ENCODE assay signal across 7 mouse cellular contexts in the genomic region with DNA sequence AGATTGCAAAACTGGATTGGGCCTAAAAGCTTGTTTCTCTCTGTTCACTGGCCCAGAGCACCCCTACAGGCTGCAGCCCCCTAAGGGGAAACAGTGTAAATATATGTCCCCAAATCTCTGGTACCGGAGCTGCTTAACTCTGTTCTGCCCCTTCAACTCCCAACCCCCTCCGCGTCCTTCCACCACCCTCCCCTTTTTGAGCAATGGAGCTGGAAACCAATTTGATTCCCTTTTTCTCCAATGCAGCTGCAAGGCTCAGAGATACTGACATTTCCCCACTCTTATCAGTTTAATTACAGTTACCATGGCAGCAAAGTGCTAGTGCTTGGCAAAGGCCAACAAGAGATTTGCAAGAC.
DNase-seq lines count a peak whose midpoint lies in the region; ATAC-seq and TF ChIP-seq lines count a peak whose summit lies in the region.

No protein-coding gene starts in this region.

- no peak for TF ChIP-seq CTCF in lung, embryonic 14.5 days (IDR thresholded peaks at IDR 0.05; ENCODE audit: low read depth)

- no peaks in the 10 kb centered on the region for H3K36me3 ChIP-seq in lung, embryonic 14.5 days (ENCODE audit: insufficient read depth)
- peaks cover 6% of the 10 kb centered on the region; the same call in 1 of the 2 replicates for H3K36me3 ChIP-seq in forebrain, embryonic 12.5 days (replicated peaks)
- no peaks in the 10 kb centered on the region for H3K36me3 ChIP-seq in limb, embryonic 10.5 days
- no peaks in the 10 kb centered on the region for H3K36me3 ChIP-seq in stomach, embryonic 14.5 days (ENCODE audit: control insufficient read depth, insufficient read depth, low read length)

- peaks cover 4% of the 10 kb centered on the region; the same call in 1 of the 2 replicates for H3K4me1 ChIP-seq in lung, embryonic 14.5 days (ENCODE audit: insufficient read depth)
- peaks cover 62% of the 10 kb centered on the region for H3K4me1 ChIP-seq in forebrain, embryonic 12.5 days
- H3K4me1 ChIP-seq in limb, embryonic 10.5 days: peaks cover 44% of the 10 kb centered on the region
- H3K4me1 ChIP-seq in stomach, embryonic 14.5 days (ENCODE audit: control insufficient read depth, insufficient read depth, low read length): no peaks in the 10 kb centered on the region

- H3K4me3 ChIP-seq in lung, embryonic 14.5 days (ENCODE audit: low read depth, low read length): peak overlapping the region; percentile 41
- H3K4me3 ChIP-seq in forebrain, embryonic 12.5 days (replicated peaks): peak overlapping the region; percentile 51
- H3K4me3 ChIP-seq in limb, embryonic 10.5 days: peak overlapping the region; percentile 51
- peak overlapping the region; percentile 39; the same call in 1 of the 2 replicates for H3K4me3 ChIP-seq in stomach, embryonic 14.5 days (ENCODE audit: low read depth, low read length)

- peak; percentile 80 for DNase-seq in lung, embryonic 14.5 days
- no peak for DNase-seq in lung, postnatal 36 days
- no peak for DNase-seq in limb, embryonic 10.5 days (ENCODE audit: low spot score)
- DNase-seq in right cerebral cortex, adult 18-20 months: no peak

- H3K9me3 ChIP-seq in lung, embryonic 14.5 days (ENCODE audit: low read depth, low read length): no peaks in the 10 kb centered on the region
- no peaks in the 10 kb centered on the region for H3K9me3 ChIP-seq in forebrain, embryonic 12.5 days
- no peaks in the 10 kb centered on the region for H3K9me3 ChIP-seq in limb, embryonic 10.5 days (replicated peaks)
- H3K9me3 ChIP-seq in stomach, embryonic 14.5 days (ENCODE audit: control insufficient read depth, low read depth, low read length): no peaks in the 10 kb centered on the region

- H3K27ac ChIP-seq in lung, embryonic 14.5 days (ENCODE audit: low read depth): no peak overlapping the region; the same call in 1 of the 2 replicates
- H3K27ac ChIP-seq in forebrain, embryonic 12.5 days: peak overlapping the region; percentile 97
- no peak overlapping the region; the same call in 1 of the 2 replicates for H3K27ac ChIP-seq in limb, embryonic 10.5 days
- no peak overlapping the region for H3K27ac ChIP-seq in stomach, embryonic 14.5 days (ENCODE audit: low read length)

- peak; percentile 52 for ATAC-seq in lung, embryonic 14.5 days (ENCODE audit: insufficient read depth)
- ATAC-seq in forebrain, embryonic 12.5 days (ENCODE audit: low FRiP score): peak; percentile 60
- no peak for ATAC-seq in stomach, embryonic 14.5 days (ENCODE audit: insufficient number of reproducible peaks, insufficient read depth, low FRiP score, low read depth)
- ATAC-seq in inflammation-experienced regulatory T-cells, adult 6 months: no peak

- H3K27me3 ChIP-seq in lung, embryonic 14.5 days (ENCODE audit: insufficient read depth, low read length): peaks cover 3% of the 10 kb centered on the region; the same call in 1 of the 2 replicates
- 0 out of 2 replicates have a peak, but pooled peaks cover 3% of the 10 kb centered on the region for H3K27me3 ChIP-seq in forebrain, embryonic 12.5 days
- H3K27me3 ChIP-seq in limb, embryonic 10.5 days (ENCODE audit: low read depth, poor library complexity, severe bottlenecking): peaks cover 34% of the 10 kb centered on the region; the same call in 1 of the 2 replicates
- H3K27me3 ChIP-seq in stomach, embryonic 14.5 days (ENCODE audit: control insufficient read depth, insufficient read depth, low read length): no peaks in the 10 kb centered on the region

- 4% methylated on average over 3 of the region's 3 CpGs for WGBS in lung, embryonic 14.5 days
- WGBS in forebrain, embryonic 12.5 days: 0% methylated on average over 3 of the region's 3 CpGs
- WGBS in limb, embryonic 10.5 days: 6% methylated on average over 3 of the region's 3 CpGs
- WGBS in stomach, embryonic 14.5 days: 11% methylated on average over 3 of the region's 3 CpGs

- peak overlapping the region; percentile 75 for H3K4me2 ChIP-seq in lung, embryonic 14.5 days
- H3K4me2 ChIP-seq in forebrain, embryonic 12.5 days: peak overlapping the region; percentile 63
- peak overlapping the region; percentile 61 for H3K4me2 ChIP-seq in stomach, embryonic 14.5 days (replicated peaks; ENCODE audit: low read depth, low read length)

- no peak overlapping the region; the same call in 1 of the 2 replicates for H3K9ac ChIP-seq in lung, embryonic 14.5 days
- H3K9ac ChIP-seq in forebrain, embryonic 12.5 days: peak overlapping the region; percentile 64
- H3K9ac ChIP-seq in stomach, embryonic 14.5 days (replicated peaks; ENCODE audit: low read depth, low read length): no peak overlapping the region

Comparison
In these comparisons a context has a peak if more than half of its experiments do, and no peak if none do; other contexts are left out.
1. ATAC-seq: peak in lung, embryonic 14.5 days (single experiment) and forebrain, embryonic 12.5 days (single experiment); none in stomach, embryonic 14.5 days (single experiment) and inflammation-experienced regulatory T-cells, adult 6 months (single experiment).
2. Peak in every context shown above with its lines, with median percentiles within 50 percentile points of each other: H3K4me2 ChIP-seq and H3K4me3 ChIP-seq.